Mouse (Mus musculus) bone marrow macrophage, adult 2 months (primary cell): ENCODE results near the gene Slc1a2.

Experiments
- CTCF ChIP-seq: IDR thresholded peaks from 2 replicates; pipeline ENCODE4 v1.5.1; 2012; ENCODE audit warnings: low read depth, mild to moderate bottlenecking, low read length, moderate library complexity
- POLR2A ChIP-seq: IDR thresholded peaks from 2 replicates; pipeline ENCODE4 v1.6.1; 2012; ENCODE audit warnings: mild to moderate bottlenecking, low read depth, low read length, borderline replicate concordance

GRCm38 (mm10) chr2:102795034-102795433, 136.6 kb downstream of the Slc1a2 start:
- TF ChIP-seq CTCF (no peak), POLR2A (no peak)
